Mouse (Mus musculus) midbrain, embryonic 13.5 days (tissue): ENCODE measurements at regions not wholly inside any gene's neighbourhood (a gene's known extent, or its start where the extent isn't known, plus 50 kb on each side); places are given as distances from the start of the nearest gene placed in this dataset.
"Not testable (repeated sequence)": the region's sequence is repeated elsewhere in the genome, so short reads cannot be mapped to it uniquely, and the experiment has no call there.

Source experiments
- ATAC-seq: fragments of 200-750 bp; cut with Nextera tagmentation; 2 replicates; pipeline ENCODE4 v1.8.0; 2017; ENCODE audit warnings: mild to moderate bottlenecking, moderate TSS enrichment, moderate library complexity
- H3K27ac ChIP-seq: fragments of 300-500 bp; sonication (generic); 2 replicates; pipeline ENCODE4 v1.5.1; 2015; ENCODE audit warnings: inconsistent platforms, mild to moderate bottlenecking, moderate library complexity
- H3K27me3 ChIP-seq: fragments of 300-500 bp; sonication (generic); 2 replicates; pipeline ENCODE4 v1.6.1; 2015; ENCODE audit warnings: mild to moderate bottlenecking, inconsistent platforms
- H3K36me3 ChIP-seq: fragments of 300-500 bp; sonication (generic); 2 replicates; pipeline ENCODE4 v1.6.1; 2015; ENCODE audit warnings: mild to moderate bottlenecking, inconsistent platforms
- H3K4me1 ChIP-seq: fragments of 300-500 bp; sonication (generic); replicated peaks from 2 replicates; pipeline ENCODE4 v1.6.1; 2015; ENCODE audit warnings: inconsistent platforms
- H3K4me2 ChIP-seq: fragments of 300-500 bp; sonication (generic); replicated peaks from 2 replicates; pipeline ENCODE4 v1.6.1; 2015; ENCODE audit warnings: moderate library complexity, mild to moderate bottlenecking, inconsistent platforms
- H3K4me3 ChIP-seq: fragments of 300-500 bp; sonication (generic); replicated peaks from 2 replicates; pipeline ENCODE4 v1.5.1; 2015; ENCODE audit warnings: mild to moderate bottlenecking, inconsistent platforms
- H3K9ac ChIP-seq: fragments of 300-500 bp; sonication (generic); replicated peaks from 2 replicates; pipeline ENCODE4 v1.6.1; 2015; ENCODE audit warnings: mild to moderate bottlenecking, inconsistent platforms
- H3K9me3 ChIP-seq: fragments of 300-500 bp; sonication (generic); 2 replicates; pipeline ENCODE4 v1.6.1; 2016; ENCODE audit warnings: mild to moderate bottlenecking, inconsistent platforms
- WGBS: fragments of 180-500 bp; shearing (Covaris S2); methylation state at CpG from one replicate; pipeline ENCODE4 v1.1.7; 2015; 5-methylcytosine and 5-hydroxymethylcytosine counted together

- 88% methylated on average over 9 of the region's 9 CpGs for WGBS
- no peaks in the 10 kb centered on the region for H3K36me3 ChIP-seq
- H3K4me3 ChIP-seq = no peak overlapping the region
- H3K9me3 ChIP-seq = no peaks in the 10 kb centered on the region
- ATAC-seq = no peak
- no peaks in the 10 kb centered on the region for H3K27me3 ChIP-seq
- no peak overlapping the region for H3K4me2 ChIP-seq
- H3K27ac ChIP-seq = no peak overlapping the region
- H3K9ac ChIP-seq = no peak overlapping the region
- H3K4me1 ChIP-seq = no peaks in the 10 kb centered on the region
Measured at GRCm38 (mm10) chr3:54551908-54552307, 140.7 kb upstream of the Supt20 start.

DNA sequence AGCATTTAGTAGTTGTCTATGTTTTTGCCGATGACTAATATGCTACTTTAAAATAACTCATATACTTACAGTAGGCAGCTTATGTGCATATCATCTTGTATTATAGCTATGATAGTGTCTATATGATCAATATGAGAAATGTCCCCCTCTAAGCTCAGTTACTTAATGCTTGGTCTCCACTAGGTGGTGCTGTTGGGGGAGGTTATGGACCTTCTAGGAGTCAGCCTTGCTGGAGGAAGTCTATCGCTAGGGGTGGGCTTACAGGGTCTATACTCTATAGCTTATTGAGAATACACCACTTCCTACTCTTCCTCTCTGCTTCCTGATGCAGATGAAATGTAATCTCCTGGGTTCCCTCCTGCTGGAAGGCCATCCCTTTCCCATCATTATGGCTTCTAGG, 136.7 kb upstream of the Supt20 start:
- ATAC-seq = no peak
- WGBS = 96% methylated on average over 2 of the region's 2 CpGs
- H3K27ac ChIP-seq = no peak overlapping the region

GRCm38 (mm10) chr3:54559053-54559452, 133.6 kb upstream of the Supt20 start:
- no peak overlapping the region for H3K9ac ChIP-seq
- no peak overlapping the region for H3K4me3 ChIP-seq
- H3K27me3 ChIP-seq = no peaks in the 10 kb centered on the region
- H3K36me3 ChIP-seq = no peaks in the 10 kb centered on the region
- no peak overlapping the region for H3K4me2 ChIP-seq
- no peaks in the 10 kb centered on the region for H3K4me1 ChIP-seq
- no peak for ATAC-seq
- 87% methylated on average over 2 of the region's 2 CpGs for WGBS
- H3K9me3 ChIP-seq = no peaks in the 10 kb centered on the region
- no peak overlapping the region for H3K27ac ChIP-seq

More for the DNA sequence above, 136.7 kb upstream of the Supt20 start:
- H3K4me2 ChIP-seq = no peak overlapping the region
- H3K4me3 ChIP-seq = no peak overlapping the region
- no peak overlapping the region for H3K9ac ChIP-seq
- H3K4me1 ChIP-seq = no peaks in the 10 kb centered on the region
- no peaks in the 10 kb centered on the region for H3K27me3 ChIP-seq
- no peaks in the 10 kb centered on the region for H3K36me3 ChIP-seq
- no peaks in the 10 kb centered on the region for H3K9me3 ChIP-seq

DNA sequence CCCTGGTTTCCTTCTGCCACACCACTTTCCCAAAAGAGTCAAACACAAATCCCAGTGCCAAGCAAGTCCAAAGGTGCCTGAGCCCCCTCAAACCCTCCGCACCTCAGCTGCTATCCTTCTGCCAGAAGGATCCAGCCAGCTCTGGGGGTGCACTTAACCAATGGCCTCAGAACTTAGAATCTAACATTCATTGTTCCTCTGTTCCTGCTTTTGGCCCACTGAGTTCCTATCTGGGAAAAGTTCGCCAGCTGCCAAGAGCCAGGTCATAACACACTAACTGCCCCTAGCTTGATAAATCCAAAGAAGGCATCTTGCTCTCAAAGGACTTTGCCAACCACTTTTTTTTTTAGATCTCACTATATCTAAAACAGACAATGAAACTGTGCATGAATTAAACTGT, 133.1 kb upstream of the Supt20 start:
- H3K27ac ChIP-seq = no peak overlapping the region
- no peak overlapping the region for H3K4me2 ChIP-seq
- no peaks in the 10 kb centered on the region for H3K27me3 ChIP-seq
- H3K36me3 ChIP-seq = no peaks in the 10 kb centered on the region
- H3K9me3 ChIP-seq = no peaks in the 10 kb centered on the region
- no peaks in the 10 kb centered on the region for H3K4me1 ChIP-seq
- ATAC-seq = no peak
- 94% methylated on average over 2 of the region's 2 CpGs for WGBS
- H3K9ac ChIP-seq = no peak overlapping the region
- no peak overlapping the region for H3K4me3 ChIP-seq

DNA sequence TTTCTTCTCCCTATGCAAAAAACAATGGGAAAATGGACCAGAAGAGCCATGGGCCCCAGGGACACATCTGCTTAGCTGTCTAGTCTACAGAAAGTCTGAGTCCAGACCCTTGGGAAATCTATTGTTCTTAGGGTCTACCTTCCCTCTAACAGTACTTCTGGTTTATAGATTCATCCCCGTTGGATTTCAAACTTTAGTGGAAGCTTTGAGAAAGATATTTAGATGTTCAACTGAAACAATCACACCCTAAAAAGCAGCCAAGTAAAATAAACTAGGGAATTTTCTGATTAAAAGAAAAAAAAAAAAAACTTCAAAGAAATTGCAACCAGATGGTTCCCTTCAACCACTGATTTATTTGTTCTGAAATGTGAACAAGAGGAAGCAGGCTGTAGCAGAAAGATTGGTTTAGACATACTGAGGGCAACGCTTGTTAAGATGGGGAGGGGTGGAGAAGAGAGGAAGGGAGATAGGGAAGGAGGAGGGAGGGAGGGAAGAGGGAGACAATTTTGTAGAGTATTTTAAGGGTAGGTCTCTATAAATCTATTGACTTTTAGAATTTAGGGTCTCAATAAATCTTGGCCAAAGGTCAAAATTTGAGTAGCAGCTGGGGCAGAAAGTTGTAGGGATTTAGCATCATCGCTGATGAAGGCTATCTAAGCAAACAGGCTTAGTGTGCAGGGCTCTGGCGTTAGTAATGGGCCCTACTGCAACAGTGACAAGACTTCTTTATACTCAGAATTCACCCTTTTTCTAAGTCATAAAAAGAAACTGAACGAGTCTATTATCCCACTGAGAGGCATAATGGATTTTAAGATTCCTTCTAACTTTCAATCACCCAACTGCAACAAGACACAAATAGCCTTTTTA, 132.3 kb upstream of the Supt20 start:
- ATAC-seq = no peak
- Histone ChIP-seq H3K27ac (no peak overlapping the region), H3K9ac (no peak overlapping the region), H3K27me3 (no peaks in the 10 kb centered on the region), H3K4me3 (no peak overlapping the region), H3K36me3 (no peaks in the 10 kb centered on the region), H3K4me2 (no peak overlapping the region), H3K4me1 (no peaks in the 10 kb centered on the region), H3K9me3 (no peaks in the 10 kb centered on the region)
- 76% methylated on average over 5 of the region's 5 CpGs for WGBS

DNA sequence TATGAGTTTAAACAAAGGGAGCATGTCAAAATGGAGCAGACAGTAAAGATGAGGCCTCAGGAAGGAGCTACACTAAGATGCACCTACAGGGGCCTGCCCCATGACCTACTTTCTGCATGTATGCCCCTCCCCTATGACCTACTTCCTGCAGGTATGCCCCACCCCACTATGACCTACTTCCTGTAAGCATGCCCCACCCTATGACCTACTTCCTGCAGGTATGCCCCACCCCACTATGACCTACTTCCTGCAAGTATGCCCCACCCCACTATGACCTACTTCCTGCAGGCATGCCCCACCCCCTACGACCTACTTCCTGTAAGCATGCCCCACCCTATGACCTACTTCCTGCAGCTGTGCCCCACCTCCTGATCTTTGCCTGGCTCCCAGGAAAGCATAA, 125.3 kb upstream of the Supt20 start:
- no peak overlapping the region for H3K4me2 ChIP-seq
- no peaks in the 10 kb centered on the region for H3K36me3 ChIP-seq
- 96% methylated on average over 1 of the region's 1 CpGs for WGBS
- H3K27me3 ChIP-seq = no peaks in the 10 kb centered on the region
- H3K9me3 ChIP-seq = no peaks in the 10 kb centered on the region
- H3K4me1 ChIP-seq = no peaks in the 10 kb centered on the region
- H3K4me3 ChIP-seq = no peak overlapping the region
- H3K27ac ChIP-seq = no peak overlapping the region
- ATAC-seq = no peak
- no peak overlapping the region for H3K9ac ChIP-seq

GRCm38 (mm10) chr3:54568096-54568495, 124.5 kb upstream of the Supt20 start:
- WGBS = 90% methylated on average over 5 of the region's 5 CpGs
- ATAC-seq = no peak
- Histone ChIP-seq H3K27me3 (no peaks in the 10 kb centered on the region), H3K9me3 (no peaks in the 10 kb centered on the region), H3K36me3 (no peaks in the 10 kb centered on the region), H3K4me1 (no peaks in the 10 kb centered on the region), H3K27ac (no peak overlapping the region), H3K4me2 (no peak overlapping the region), H3K9ac (no peak overlapping the region), H3K4me3 (no peak overlapping the region)

- WGBS = 72% methylated on average over 8 of the region's 8 CpGs
- no peak for ATAC-seq
- H3K27me3 ChIP-seq = no peaks in the 10 kb centered on the region
- H3K4me3 ChIP-seq = no peak overlapping the region
- no peak overlapping the region for H3K27ac ChIP-seq
- no peak overlapping the region for H3K9ac ChIP-seq
- no peaks in the 10 kb centered on the region for H3K4me1 ChIP-seq
- H3K4me2 ChIP-seq = no peak overlapping the region
- H3K9me3 ChIP-seq = no peaks in the 10 kb centered on the region
- no peaks in the 10 kb centered on the region for H3K36me3 ChIP-seq
Measured at GRCm38 (mm10) chr3:54570501-54570900, 122.1 kb upstream of the Supt20 start.

DNA sequence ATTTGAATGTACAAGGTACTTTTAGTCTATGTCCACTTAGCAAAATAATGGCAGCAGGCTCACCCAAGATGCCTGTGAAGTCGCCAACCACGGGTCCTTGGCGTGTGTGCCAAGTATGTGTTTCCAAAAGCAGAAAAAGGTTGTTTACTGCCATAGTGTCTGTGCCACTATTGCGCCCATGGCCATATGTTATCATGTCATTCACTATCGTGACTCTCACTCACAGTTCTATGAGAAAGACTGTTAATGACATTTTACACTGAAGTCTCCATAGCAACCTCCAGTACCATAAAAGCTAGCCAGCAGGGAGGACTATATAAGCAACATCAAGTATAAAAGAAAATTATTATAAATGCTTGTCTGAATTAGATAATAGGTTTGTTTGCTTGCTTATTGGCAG, 114.8 kb upstream of the Supt20 start:
- no peak overlapping the region for H3K4me3 ChIP-seq
- no peak overlapping the region for H3K9ac ChIP-seq
- no peaks in the 10 kb centered on the region for H3K27me3 ChIP-seq
- peaks cover 4% of the 10 kb centered on the region; the same call in 1 of the 2 replicates for H3K9me3 ChIP-seq
- no peak for ATAC-seq
- H3K4me1 ChIP-seq = no peaks in the 10 kb centered on the region
- H3K36me3 ChIP-seq = no peaks in the 10 kb centered on the region
- H3K27ac ChIP-seq = no peak overlapping the region
- 83% methylated on average over 5 of the region's 5 CpGs for WGBS
- no peak overlapping the region for H3K4me2 ChIP-seq

GRCm38 (mm10) chr3:54579425-54579824, 113.2 kb upstream of the Supt20 start:
- Histone ChIP-seq H3K4me1 (no peaks in the 10 kb centered on the region), H3K9me3 (peaks cover 4% of the 10 kb centered on the region; the same call in 1 of the 2 replicates), H3K27me3 (no peaks in the 10 kb centered on the region), H3K4me2 (no peak overlapping the region), H3K36me3 (no peaks in the 10 kb centered on the region), H3K9ac (no peak overlapping the region), H3K4me3 (no peak overlapping the region), H3K27ac (no peak overlapping the region)
- ATAC-seq = no peak
- WGBS = 95% methylated on average over 2 of the region's 2 CpGs

GRCm38 (mm10) chr3:54580339-54580738, 112.3 kb upstream of the Supt20 start:
- no peaks in the 10 kb centered on the region for H3K36me3 ChIP-seq
- no peak overlapping the region for H3K27ac ChIP-seq
- peaks cover 4% of the 10 kb centered on the region; the same call in 1 of the 2 replicates for H3K9me3 ChIP-seq
- no peaks in the 10 kb centered on the region for H3K4me1 ChIP-seq
- no peak overlapping the region for H3K4me3 ChIP-seq
- ATAC-seq = no peak
- H3K27me3 ChIP-seq = no peaks in the 10 kb centered on the region
- no peak overlapping the region for H3K9ac ChIP-seq
- 87% methylated on average over 6 of the region's 6 CpGs for WGBS
- H3K4me2 ChIP-seq = no peak overlapping the region

DNA sequence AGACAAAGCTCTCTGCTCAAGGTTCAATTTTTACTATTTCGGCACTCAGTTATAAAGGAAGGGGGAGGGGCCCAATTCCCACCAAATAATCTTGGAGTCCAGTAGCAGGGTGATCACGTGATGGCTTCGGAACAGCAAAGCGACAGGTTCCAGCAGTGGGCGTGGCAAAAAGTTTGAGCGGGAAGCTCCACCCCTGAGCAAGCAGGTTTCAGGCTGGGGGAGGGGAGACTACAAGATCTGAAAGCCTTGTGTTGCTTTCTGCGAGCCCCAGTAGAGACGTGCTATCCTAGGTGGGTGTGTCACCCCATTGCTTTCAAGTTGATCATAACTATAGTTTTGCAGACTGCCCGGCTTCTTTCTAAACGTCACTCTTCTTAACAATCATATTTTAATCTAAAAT, 106.8 kb upstream of the Supt20 start:
- H3K27ac ChIP-seq, H3K4me3 ChIP-seq, H3K36me3 ChIP-seq, H3K4me2 ChIP-seq, ATAC-seq, H3K27me3 ChIP-seq, H3K9ac ChIP-seq, H3K4me1 ChIP-seq, H3K9me3 ChIP-seq: not testable (repeated sequence)
- WGBS = 81% methylated on average over 9 of the region's 10 CpGs
